Mouse (Mus musculus) frontal cortex, postnatal 10 days (tissue): Measurements from ENCODE around the gene Pacs2.

ENCODE experiments used
- DNase-seq, 2 experiments: peaks; one replicate each; pipeline ENCODE4 v3.0.0; 2022; ENCODE audit warnings: low spot score in 2 of 2, mixed read lengths in 1 of 2

Pacs2 gene

GRCm38 (mm10) chr12:113013604-113014558 is at the start of gene Pacs2:
Gene Pacs2, plus strand, starts transcription at chr12:113014508.
- DNase-seq, result peak; percentile 81 to 90

GRCm38 (mm10) chr12:112965783-112966182 is 48.5 kb upstream of the Pacs2 start:
- no peak for DNase-seq

- no peak for DNase-seq
These were observed 45.4 kb upstream of the Pacs2 start for GRCm38 (mm10) chr12:112968943-112969342.

GRCm38 (mm10) chr12:112969616-112970015 is 44.7 kb upstream of the Pacs2 start:
- DNase-seq, result no peak

GRCm38 (mm10) chr12:112974736-112975135 is 39.6 kb upstream of the Pacs2 start:
- no peak for DNase-seq

- peak; percentile 86 to 91 for DNase-seq
These were observed 37.8 kb upstream of the Pacs2 start, which contains the start of gene Btbd6 for GRCm38 (mm10) chr12:112976371-112977073. Gene Btbd6, plus strand, starts transcription at chr12:112976482.

GRCm38 (mm10) chr12:112977156-112977555 is 37.2 kb upstream of the Pacs2 start:
- no peak for DNase-seq

GRCm38 (mm10) chr12:112982031-112982430 is 32.3 kb upstream of the Pacs2 start:
- DNase-seq, result no peak

- DNase-seq, result no peak
These were observed 29.0 kb upstream of the Pacs2 start for GRCm38 (mm10) chr12:112985346-112985745.

- DNase-seq, result no peak
These were observed 26.4 kb upstream of the Pacs2 start for GRCm38 (mm10) chr12:112987877-112988276.

- no peak for DNase-seq
These were observed 23.5 kb upstream of the Pacs2 start for GRCm38 (mm10) chr12:112990706-112991405.

GRCm38 (mm10) chr12:112991444-112991843 is 22.9 kb upstream of the Pacs2 start:
- no peak for DNase-seq

- no peak for DNase-seq
These were observed 20.2 kb upstream of the Pacs2 start for GRCm38 (mm10) chr12:112994153-112994552.

GRCm38 (mm10) chr12:112999569-113000293 is 14.6 kb upstream of the Pacs2 start:
- DNase-seq, result no peak

- DNase-seq, result peak; percentile 89 to 94
These were observed 13.8 kb upstream of the Pacs2 start, which contains the start of gene Brf1 for GRCm38 (mm10) chr12:113000294-113001132. Gene Brf1, minus strand, starts transcription at chr12:113000704.

- no peak for DNase-seq
These were observed 13.2 kb upstream of the Pacs2 start for GRCm38 (mm10) chr12:113001133-113001474.

- DNase-seq, result no peak
These were observed 11.6 kb upstream of the Pacs2 start for GRCm38 (mm10) chr12:113002667-113003066.

- DNase-seq, result no peak
These were observed 10.3 kb upstream of the Pacs2 start for GRCm38 (mm10) chr12:113004011-113004410.

GRCm38 (mm10) chr12:113004993-113005392 is 9.3 kb upstream of the Pacs2 start:
- peak in 1 of 2 experiments; percentile 58 for DNase-seq

- DNase-seq, result no peak
These were observed 2.5 kb upstream of the Pacs2 start for GRCm38 (mm10) chr12:113011702-113012360.
